Mouse (Mus musculus): ENCODE data around the gene 9130019O22Rik.
A peak's percentile ranks its signal among the peaks of the same experiment; 100 is the strongest.
"Not testable (repeated sequence)": the region's sequence is repeated elsewhere in the genome, so short reads cannot be mapped to it uniquely, and the experiment has no call there.

The 9130019O22Rik gene

DNA sequence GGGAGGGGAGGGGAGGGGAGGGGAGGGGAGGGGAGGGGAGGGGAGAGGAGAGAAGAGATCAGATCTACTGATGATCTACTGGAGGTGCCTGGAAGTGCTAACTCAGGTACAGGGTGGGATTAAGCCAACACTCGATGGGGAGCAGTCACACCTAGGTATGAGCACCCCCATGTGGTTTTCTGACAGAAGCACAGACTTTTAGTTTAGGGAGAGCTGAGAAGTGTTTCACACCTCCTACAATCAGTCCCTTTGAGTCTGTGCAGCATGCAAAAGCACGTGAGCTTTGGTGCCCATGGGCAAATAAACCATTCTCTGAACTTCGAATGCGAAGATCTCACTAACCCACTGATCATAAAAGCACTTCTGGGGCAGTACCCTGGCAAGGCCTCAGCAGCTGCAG lies 44.6 kb downstream of the 9130019O22Rik start:
- DNase-seq (ENCODE audit: low read depth, low spot score), result peak; percentile 59

GRCm38 (mm10) chr7:127341861-127342260 lies 45.1 kb downstream of the 9130019O22Rik start:
- not testable (repeated sequence) for DNase-seq (ENCODE audit: low read depth, low spot score)

GRCm38 (mm10) chr7:127341356-127341755 lies 45.6 kb downstream of the 9130019O22Rik start:
- DNase-seq (ENCODE audit: low read depth, low spot score), result no peak

DNA sequence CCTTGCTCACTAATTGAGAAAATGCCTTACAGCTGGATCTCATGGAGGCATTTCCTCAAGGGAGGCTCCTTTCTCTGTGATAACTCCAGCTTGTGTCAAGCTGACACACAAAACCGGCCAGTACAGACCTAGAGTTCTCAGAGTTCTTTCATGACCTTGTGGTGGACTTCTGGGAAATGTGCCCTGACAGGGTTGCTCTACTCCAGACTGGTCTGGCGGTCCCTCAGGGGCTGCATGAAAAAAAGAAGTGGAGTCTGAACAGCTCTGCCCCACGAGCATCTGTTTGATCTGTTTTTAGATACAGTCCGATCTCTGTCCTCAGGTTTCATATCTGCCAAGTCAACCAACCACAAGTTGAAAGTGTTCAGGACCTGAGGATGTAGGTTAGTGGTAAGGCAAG lies 49.3 kb downstream of the 9130019O22Rik start:
- DNase-seq (ENCODE audit: low read depth, low spot score), result no peak

- DNase-seq (ENCODE audit: low read depth, low spot score), result no peak
These were observed 51.4 kb downstream of the 9130019O22Rik start for GRCm38 (mm10) chr7:127335604-127336003.

GRCm38 (mm10) chr7:127333240-127333639 lies 53.7 kb downstream of the 9130019O22Rik start:
- DNase-seq (ENCODE audit: low read depth, low spot score), result no peak

Measured in R1 (cell line).